Mouse (Mus musculus) lung, postnatal 14 days (tissue): ENCODE measurements around the gene Fgf9.

Experiments
- DNase-seq: peaks from one replicate; pipeline ENCODE4 v3.0.0; 2021

The Fgf9 gene

GRCm38 (mm10) chr14:58070481-58071119, at the start of gene Fgf9:
Fgf9 (plus strand) TSS chr14:58070547.
- DNase-seq = no peak

DNA sequence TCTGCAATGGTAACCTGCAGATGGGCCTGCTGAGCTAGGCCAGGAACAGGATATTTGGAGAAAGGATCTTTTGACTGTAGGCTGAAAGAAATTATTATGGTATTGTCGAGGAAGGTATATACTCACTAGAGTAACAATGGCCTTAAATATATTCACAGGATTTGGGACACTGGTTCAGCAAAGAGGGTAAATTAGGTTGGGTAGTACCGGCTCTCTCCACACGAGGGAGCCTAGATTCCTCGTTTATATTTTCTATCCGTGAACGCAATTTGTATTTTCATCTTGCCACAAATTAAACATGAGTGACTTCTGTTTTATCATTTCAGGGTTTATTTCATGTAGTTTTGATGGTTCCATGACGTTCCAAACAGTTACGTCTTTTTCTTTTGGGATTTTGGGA, 35.8 kb upstream of the Fgf9 start:
- DNase-seq = peak; percentile 67

DNA sequence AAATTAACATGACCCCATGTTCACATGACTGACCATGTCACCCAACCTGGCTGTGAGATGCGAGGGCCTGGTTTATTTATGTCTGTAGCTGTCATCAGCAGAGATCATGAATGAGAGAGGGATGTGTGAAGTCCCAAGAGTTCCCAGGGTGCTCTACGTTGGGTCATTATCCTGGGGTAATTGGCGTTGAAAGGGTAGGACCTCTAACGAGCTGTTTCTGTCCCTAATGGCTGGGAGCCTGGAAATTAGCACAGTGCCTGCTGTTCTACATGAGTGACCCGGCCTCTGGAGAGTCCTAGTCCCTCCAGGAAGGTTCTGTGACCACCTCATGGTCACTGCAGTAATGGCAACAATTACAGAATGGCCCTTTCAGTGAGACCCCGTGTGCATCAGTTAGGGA, 34.2 kb upstream of the Fgf9 start:
- DNase-seq = no peak

GRCm38 (mm10) chr14:58046639-58047284, 23.6 kb upstream of the Fgf9 start:
- no peak for DNase-seq

GRCm38 (mm10) chr14:58050691-58051090, 19.7 kb upstream of the Fgf9 start:
- DNase-seq = no peak

GRCm38 (mm10) chr14:58067586-58067985, 2.8 kb upstream of the Fgf9 start:
- no peak for DNase-seq

- DNase-seq = no peak
Observed at GRCm38 (mm10) chr14:58068641-58069040, 1.7 kb upstream of the Fgf9 start.

DNA sequence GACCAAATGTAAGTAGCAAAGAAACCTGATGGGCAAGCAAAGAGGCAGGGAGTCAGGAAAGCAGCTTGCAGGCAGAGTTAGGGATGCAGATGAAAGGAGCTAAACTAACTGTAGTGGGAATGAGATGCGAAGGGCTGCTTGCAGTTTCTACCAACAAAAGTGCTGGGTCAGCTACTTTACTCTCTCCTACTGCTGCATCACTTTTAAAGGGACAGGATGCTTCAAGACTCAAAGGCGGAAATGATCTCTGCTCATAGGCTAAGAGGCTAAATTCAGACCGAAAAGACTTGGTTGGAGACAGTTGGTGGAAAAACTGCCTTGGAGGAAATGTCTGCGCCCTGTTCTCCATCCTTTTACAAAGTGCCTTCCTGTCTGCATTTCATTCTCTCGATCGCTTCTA, 420 bp upstream of the Fgf9 start:
- DNase-seq = no peak

DNA sequence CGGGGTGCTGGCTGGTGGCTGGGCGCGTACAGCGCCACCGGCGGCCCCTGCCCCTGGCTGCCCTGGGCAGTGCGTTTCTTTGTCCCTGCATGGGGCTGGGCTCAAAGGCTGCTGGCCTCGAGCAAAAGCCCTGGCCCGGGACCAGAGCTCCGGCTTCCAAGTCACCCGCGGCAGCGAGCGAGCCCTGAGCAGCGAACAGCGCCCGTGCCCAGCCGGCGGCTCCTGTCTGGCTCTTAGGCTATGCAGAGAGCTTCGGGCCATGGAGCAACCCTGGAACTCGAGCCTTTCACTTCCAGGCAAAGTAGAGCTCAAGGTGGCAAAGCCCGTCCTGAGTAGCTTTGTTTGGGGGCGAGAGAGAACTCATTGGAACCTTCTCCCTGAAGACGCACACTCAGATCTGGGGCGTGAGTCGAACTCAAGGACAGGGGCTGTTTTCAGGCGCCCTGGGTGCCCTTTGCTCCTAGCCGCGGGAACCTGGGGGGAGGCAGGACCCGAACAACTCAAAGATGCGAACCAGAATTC, 834 bp downstream of the Fgf9 start:
- DNase-seq = peak; percentile 61

DNA sequence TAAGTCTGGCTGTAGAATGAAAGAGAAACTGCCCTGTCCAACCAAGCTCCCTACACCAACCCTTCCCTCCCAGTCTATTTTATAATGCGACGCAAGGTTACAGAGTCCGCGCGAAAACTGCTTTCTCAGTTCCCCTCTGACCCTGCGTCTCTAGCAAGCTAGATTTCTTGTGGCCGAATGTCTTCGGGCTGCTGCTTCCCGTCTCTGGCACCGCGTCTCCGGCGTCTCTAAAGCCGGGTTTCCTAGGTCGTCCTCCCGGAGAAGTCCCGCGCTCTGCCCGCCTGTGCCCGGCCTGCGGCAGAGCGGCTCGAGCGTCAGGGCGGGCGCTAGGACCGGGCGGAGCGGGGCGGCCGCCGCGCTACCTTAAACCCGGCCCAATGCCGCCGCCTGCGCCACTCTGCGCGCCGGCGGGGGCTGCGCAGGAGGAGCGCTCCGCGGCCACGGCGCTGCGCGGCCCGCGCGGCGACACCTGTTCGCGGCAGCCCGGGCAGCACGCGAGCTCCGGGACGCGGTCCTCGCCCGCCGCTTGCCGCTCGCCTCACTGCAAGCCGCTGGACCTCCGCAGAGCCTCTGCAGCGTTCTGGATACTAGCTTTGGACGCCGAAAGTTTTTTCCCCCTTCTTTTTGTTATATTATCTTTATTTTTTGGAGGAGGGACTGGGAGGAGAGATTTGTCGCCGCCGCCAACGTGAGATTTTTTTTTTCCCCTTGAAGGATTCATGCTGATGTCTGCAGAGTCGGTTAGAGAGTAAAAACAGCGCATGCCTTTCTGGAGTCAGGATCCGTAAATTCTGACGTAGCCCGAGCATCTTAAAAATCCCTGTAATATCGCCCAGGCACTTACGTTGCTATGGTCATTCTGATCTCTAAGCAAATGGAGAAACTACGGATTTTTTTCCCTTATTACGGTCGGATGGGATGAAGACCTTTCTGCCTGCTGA, 1.8 kb downstream of the Fgf9 start:
- DNase-seq = peak; percentile 68

GRCm38 (mm10) chr14:58072771-58073501, 2.6 kb downstream of the Fgf9 start:
- DNase-seq = no peak

DNA sequence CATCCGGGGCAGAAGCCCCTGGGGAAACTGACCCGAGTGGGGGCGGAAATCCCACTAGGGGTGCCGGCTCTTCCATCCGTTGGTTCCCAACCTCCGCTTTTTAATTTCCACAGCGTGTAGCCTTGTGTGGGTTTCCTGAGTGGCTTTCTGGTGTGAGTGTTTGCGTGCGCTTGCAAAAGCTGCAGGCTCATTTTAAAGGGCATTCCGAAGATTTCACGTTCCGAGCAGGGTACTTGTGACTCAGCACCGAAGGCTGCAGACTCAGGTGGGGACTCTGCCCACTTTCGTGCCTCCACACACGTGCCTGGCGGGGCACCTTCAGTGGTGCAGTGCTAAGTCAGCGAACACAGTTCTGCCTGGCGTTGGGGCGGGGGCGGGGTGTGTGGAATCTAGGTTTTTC, 3.6 kb downstream of the Fgf9 start:
- DNase-seq = no peak

GRCm38 (mm10) chr14:58074621-58075432, 4.5 kb downstream of the Fgf9 start:
- no peak for DNase-seq

GRCm38 (mm10) chr14:58075433-58076029, 5.2 kb downstream of the Fgf9 start:
- DNase-seq = no peak

DNA sequence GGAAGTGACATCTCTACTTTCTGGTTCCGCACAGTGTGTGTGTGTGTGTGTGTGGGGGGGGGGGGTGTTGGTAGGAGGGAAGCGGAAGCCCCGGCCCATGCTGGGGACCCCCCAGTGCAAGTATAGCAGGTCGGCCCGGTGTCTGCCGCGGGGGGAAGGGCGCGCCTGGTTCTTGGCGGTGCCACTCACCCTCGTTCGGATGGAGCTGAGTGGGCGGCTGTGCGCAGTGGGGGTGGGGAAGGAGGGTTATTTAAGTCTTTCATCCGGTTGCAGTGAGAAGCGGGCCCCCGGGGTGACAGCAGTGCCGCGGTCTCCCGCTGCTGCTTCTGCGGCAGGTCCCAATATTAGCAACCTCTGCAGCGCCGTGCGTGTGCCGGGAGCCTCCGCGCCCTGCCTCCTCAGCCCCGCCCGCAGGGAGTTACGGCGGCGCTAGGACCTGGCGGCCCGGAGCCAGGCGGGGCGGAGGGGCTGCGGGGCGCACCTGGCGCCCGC, 5.7 kb downstream of the Fgf9 start:
- DNase-seq = no peak

GRCm38 (mm10) chr14:58076726-58077255, 6.4 kb downstream of the Fgf9 start:
- DNase-seq = no peak

DNA sequence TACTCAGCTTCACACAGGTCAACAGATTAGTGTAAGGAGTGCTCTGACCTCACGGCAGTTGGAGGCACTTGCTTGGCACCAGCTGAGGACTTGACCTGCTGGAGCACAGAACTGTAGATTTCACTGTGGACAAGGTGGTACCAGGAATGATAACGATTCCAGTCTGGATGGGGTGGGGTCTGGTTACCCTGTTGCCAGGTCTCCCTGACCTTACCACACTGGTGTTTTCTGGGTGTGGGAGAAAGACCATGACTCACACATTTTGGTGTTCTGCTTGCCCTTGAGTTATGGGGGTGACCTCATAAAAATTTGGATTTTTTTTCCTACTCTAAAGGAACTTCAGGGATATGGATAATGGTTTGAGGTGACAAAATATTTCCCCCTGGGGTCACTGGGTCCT, 9.1 kb downstream of the Fgf9 start:
- no peak for DNase-seq

- DNase-seq = no peak
Observed at GRCm38 (mm10) chr14:58081955-58082354, 11.6 kb downstream of the Fgf9 start.

- DNase-seq = no peak
Observed at GRCm38 (mm10) chr14:58084240-58084639, 13.9 kb downstream of the Fgf9 start.

- no peak for DNase-seq
Observed at GRCm38 (mm10) chr14:58087326-58087725, 17.0 kb downstream of the Fgf9 start.

GRCm38 (mm10) chr14:58089486-58089885, 19.1 kb downstream of the Fgf9 start:
- DNase-seq = no peak
